Mouse (Mus musculus) stomach, embryonic 16.5 days (tissue): ENCODE results near the gene Hoxc10. TPM values are rescaled to one million over a fixed set of nuclear protein-coding genes. Genes with fewer than 3 reads are reported as not detected.

ENCODE experiments used
- ATAC-seq: fragments of 200-750 bp; cut with Nextera tagmentation; 2 replicates; pipeline ENCODE4 v1.8.0; 2017; ENCODE audit warnings: moderate number of reproducible peaks, moderate TSS enrichment; ENCODE audit not compliant: insufficient read depth, low FRiP score
- H3K27ac ChIP-seq: fragments of 300-500 bp; sonication (generic); 2 replicates; pipeline ENCODE4 v1.5.1; 2014; ENCODE audit warnings: low read length
- H3K27me3 ChIP-seq: fragments of 300-500 bp; sonication (generic); 2 replicates; pipeline ENCODE4 v1.6.1; 2014; ENCODE audit warnings: low read length, control low read depth, mixed read lengths; ENCODE audit not compliant: control insufficient read depth, insufficient read depth
- H3K36me3 ChIP-seq: fragments of 300-500 bp; sonication (generic); 2 replicates; pipeline ENCODE4 v1.6.1; 2014; ENCODE audit warnings: low read length; ENCODE audit not compliant: control insufficient read depth, insufficient read depth
- H3K4me1 ChIP-seq: fragments of 300-500 bp; sonication (generic); 2 replicates; pipeline ENCODE4 v1.6.1; 2014; ENCODE audit warnings: low read length, control low read depth, mixed read lengths; ENCODE audit not compliant: control insufficient read depth, insufficient read depth
- H3K4me2 ChIP-seq: fragments of 300-500 bp; sonication (generic); 2 replicates; pipeline ENCODE4 v1.6.1; 2014; ENCODE audit warnings: low read depth, low read length, mixed read lengths
- H3K4me3 ChIP-seq: fragments of 300-500 bp; sonication (generic); replicated peaks from 2 replicates; pipeline ENCODE4 v1.5.1; 2014; ENCODE audit warnings: mild to moderate bottlenecking, low read length
- H3K9ac ChIP-seq: fragments of 300-500 bp; sonication (generic); 2 replicates; pipeline ENCODE4 v1.6.1; 2014; ENCODE audit warnings: low read length
- H3K9me3 ChIP-seq: fragments of 300-500 bp; sonication (generic); replicated peaks from 2 replicates; pipeline ENCODE4 v1.6.1; 2016; ENCODE audit warnings: low read length, control low read depth; ENCODE audit not compliant: control insufficient read depth
- WGBS: fragments of 180-500 bp; shearing (Covaris S2); extraction: QIAGEN DNeasy Blood & Tissue Kit; methylation state at CpG from one replicate; pipeline ENCODE4 v1.1.7; 2014; 5-methylcytosine and 5-hydroxymethylcytosine counted together
- polyA plus RNA-seq: library from polyadenylated mRNA; unstranded; fragments of >200 nt; fragmentation: Nextera tagmentation; extraction: Ambion mirVana; gene quantifications from 2 replicates; pipeline ENCODE4 v1.2.1, GENCODE M21; 2015

Hoxc10 gene
- polyA plus RNA-seq, 1 experiment from 2014 or later, result 0.06 TPM

DNA sequence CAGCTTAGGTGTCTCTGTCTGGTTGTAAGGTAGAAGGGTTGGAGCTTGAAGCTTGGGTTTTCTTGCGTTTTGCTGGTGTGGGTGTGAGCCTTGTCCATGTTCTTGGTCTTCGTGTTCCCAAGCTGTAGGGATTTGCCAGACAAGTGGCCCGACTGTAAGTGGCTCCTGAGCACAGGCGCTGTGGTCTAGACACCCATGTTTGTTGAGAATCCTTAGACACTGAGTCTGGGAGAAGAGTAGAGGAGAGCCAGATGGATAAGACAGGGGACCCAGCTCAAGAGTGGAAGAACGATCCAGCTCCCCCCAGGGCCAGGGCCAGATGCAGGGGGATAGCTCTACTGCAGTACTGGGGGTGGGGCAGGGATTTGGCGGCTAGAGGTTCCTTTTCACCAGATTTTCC is 6.2 kb downstream of the Hoxc10 start:
- no peaks in the 10 kb centered on the region for H3K9me3 ChIP-seq
- WGBS, result 3% methylated on average over 6 of the region's 6 CpGs
- no peak overlapping the region for H3K27ac ChIP-seq
- H3K4me3 ChIP-seq, result no peak overlapping the region
- H3K9ac ChIP-seq, result no peak overlapping the region
- H3K4me1 ChIP-seq, result 0 out of 2 replicates have a peak, but pooled peaks cover 3% of the 10 kb centered on the region
- peaks cover 90% of the 10 kb centered on the region for H3K27me3 ChIP-seq
- H3K4me2 ChIP-seq, result no peak overlapping the region
- ATAC-seq, result no peak
- H3K36me3 ChIP-seq, result no peaks in the 10 kb centered on the region

DNA sequence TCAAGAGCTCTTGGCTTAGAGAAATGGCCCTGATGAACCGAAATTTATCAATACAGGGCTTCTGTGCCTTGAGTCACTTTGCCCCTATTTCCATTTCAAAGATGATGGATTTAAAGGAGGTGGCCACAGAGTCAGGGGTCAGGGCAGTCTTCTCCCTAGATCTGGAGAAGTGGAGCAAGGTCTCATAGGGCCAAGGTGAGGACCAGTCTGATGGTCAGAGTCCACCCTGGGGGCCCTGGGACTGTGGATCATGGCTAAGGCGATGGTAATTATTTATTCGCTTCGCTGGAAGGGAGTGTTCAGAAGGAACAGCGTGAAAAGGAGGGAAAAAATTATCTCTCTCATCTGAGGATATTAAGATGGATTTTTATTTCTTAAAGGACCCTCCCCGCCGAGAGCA is 8.4 kb downstream of the Hoxc10 start:
- Histone ChIP-seq H3K4me3 (no peak overlapping the region), H3K9me3 (no peaks in the 10 kb centered on the region), H3K27me3 (peaks cover 93% of the 10 kb centered on the region), H3K36me3 (no peaks in the 10 kb centered on the region), H3K4me1 (0 out of 2 replicates have a peak, but pooled peaks cover 3% of the 10 kb centered on the region), H3K4me2 (no peak overlapping the region), H3K27ac (no peak overlapping the region), H3K9ac (no peak overlapping the region)
- ATAC-seq, result no peak
- WGBS, result 7% methylated on average over 7 of the region's 7 CpGs

DNA sequence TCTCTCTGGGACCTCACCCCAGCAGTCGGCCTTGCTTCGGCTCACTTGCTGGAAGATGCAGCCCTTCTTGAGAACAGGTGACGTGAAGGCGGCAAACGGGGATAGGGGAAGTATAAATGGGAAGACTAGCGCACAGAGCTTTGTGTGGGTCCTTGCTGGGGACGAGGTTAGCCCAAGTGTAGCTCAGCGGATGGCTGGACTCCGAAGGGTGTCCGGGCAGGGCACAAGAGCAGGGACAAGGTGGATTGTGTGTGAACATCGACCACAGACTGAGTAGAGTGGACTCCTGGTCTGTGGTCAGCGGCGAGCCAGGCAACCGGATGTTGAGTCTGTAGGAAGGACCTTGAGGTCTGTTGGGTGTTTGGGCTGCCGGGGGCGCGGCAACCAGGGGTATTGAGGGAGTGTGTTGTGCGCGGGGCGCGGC is 9.1 kb downstream of the Hoxc10 start:
- no peak for ATAC-seq
- no peaks in the 10 kb centered on the region for H3K36me3 ChIP-seq
- 2% methylated on average over 21 of the region's 21 CpGs for WGBS
- no peaks in the 10 kb centered on the region for H3K9me3 ChIP-seq
- no peak overlapping the region for H3K9ac ChIP-seq
- H3K27me3 ChIP-seq, result peaks cover 91% of the 10 kb centered on the region
- no peak overlapping the region for H3K4me3 ChIP-seq
- H3K27ac ChIP-seq, result no peak overlapping the region
- H3K4me1 ChIP-seq, result 0 out of 2 replicates have a peak, but pooled peaks cover 3% of the 10 kb centered on the region
- H3K4me2 ChIP-seq, result no peak overlapping the region

DNA sequence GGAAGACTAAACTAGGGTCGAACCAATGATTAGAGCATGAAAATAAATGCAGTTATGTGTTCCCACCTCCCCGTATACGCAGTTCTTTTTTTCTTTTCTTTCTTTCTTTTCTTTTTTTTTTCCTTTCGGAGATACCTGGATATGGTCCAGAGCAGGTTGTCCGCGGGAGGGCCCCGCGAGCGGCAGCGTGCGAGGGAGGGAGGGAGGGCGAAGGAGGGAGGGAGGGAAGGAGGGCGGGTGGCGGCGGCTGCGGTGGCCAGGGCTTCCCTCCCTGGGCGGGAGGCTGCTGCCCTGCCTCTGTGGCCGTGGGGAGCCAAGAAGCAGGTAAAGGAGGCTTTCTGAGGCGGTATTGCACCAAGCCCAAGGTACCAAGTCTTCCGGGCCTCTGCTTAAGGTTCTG is 9.6 kb downstream of the Hoxc10 start, which contains the start of gene Hoxc9:
Gene Hoxc9 (plus strand): TSS at position 269 of the 400 bp plus-strand sequence.
- Histone ChIP-seq H3K9me3 (no peaks in the 10 kb centered on the region), H3K4me3 (peak within 1 kb of the TSS; percentile 25), H3K9ac (no peak within 1 kb of the TSS), H3K4me2 (peak within 1 kb of the TSS; percentile 27; the same call in 1 of the 2 replicates), H3K27me3 (peaks cover 90% of the 10 kb centered on the region), H3K4me1 (0 out of 2 replicates have a peak, but pooled peaks cover 3% of the 10 kb centered on the region), H3K36me3 (no peaks in the 10 kb centered on the region), H3K27ac (no peak within 1 kb of the TSS)
- WGBS, result 2% methylated on average over 20 of the region's 20 CpGs
- ATAC-seq, result no peak

DNA sequence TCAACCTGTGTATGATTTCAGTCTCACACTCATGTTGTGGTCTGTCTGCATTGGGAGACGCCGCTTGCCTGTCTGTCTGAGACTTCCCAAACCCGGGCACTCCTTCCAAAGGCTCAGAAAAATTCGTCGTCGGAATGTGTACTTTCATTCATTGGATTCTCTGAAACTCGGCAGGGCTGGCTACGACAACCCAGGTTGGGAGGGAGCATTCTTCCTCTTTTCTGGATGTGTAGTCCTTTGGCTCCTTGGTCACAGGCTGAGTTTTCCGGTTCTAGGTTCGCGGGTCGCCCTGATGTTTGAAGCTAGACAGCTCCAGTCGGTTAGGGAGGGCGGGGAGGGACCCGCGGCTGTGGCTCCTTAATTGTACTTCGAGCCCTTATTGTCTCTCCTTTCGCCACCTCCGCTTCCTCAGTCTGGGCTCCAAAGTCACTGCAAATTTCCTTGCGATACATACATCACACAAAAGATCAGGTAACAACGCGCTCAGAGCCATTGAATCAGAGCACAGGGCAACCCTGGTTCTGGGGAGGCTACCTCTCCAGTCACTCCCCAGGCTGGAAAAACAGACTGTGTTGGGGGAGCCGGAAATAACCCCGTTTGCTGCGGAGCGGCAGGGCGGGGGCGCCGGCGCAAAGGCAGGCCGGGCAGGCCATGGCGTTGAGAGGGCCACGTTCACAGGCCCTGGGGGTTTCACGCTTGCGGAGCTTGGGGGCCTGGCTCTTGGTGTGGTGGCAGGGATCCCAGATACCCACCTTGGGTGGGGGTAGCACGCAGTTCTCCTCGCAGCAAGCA is 10.2 kb downstream of the Hoxc10 start:
- Histone ChIP-seq H3K4me2 (peak overlapping the region; percentile 27; the same call in 1 of the 2 replicates), H3K27ac (no peak overlapping the region), H3K27me3 (peaks cover 90% of the 10 kb centered on the region), H3K36me3 (no peaks in the 10 kb centered on the region), H3K4me3 (peak overlapping the region; percentile 25), H3K9me3 (no peaks in the 10 kb centered on the region), H3K9ac (no peak overlapping the region), H3K4me1 (0 out of 2 replicates have a peak, but pooled peaks cover 3% of the 10 kb centered on the region)
- ATAC-seq, result no peak
- WGBS, result 1% methylated on average over 37 of the region's 37 CpGs

DNA sequence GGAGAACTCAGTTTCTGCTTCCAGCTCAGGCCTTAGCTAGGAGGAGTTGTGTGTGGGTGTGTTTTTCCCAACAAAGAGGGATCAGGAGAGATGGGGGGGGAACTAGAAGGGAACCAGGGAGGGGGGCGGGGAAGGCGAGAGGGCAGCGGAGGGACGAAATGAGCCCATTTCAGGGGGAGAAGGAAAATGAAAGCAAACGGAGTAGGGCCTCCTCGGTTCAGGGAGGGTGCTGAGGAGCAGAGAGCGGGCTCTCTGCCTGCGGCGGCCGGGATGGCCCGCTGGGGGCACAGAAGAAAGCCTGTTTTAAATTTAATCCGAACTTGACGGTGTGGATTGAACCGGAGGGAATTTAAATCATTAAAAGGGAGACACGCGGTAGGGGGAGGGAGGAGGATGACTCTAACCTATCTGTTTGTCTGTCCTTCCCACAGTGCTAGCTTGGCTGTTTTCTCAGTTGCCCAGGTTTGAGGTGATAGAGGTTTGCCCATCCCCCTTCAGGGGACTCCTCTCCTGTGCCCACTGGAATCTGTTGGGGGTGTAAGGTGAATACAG is 10.9 kb downstream of the Hoxc10 start:
- Histone ChIP-seq H3K9me3 (no peaks in the 10 kb centered on the region), H3K4me3 (peak overlapping the region; percentile 25), H3K4me2 (peak overlapping the region; percentile 27; the same call in 1 of the 2 replicates), H3K27me3 (peaks cover 90% of the 10 kb centered on the region), H3K9ac (no peak overlapping the region), H3K36me3 (no peaks in the 10 kb centered on the region), H3K4me1 (0 out of 2 replicates have a peak, but pooled peaks cover 3% of the 10 kb centered on the region), H3K27ac (no peak overlapping the region)
- ATAC-seq, result no peak
- WGBS, result 5% methylated on average over 16 of the region's 16 CpGs

DNA sequence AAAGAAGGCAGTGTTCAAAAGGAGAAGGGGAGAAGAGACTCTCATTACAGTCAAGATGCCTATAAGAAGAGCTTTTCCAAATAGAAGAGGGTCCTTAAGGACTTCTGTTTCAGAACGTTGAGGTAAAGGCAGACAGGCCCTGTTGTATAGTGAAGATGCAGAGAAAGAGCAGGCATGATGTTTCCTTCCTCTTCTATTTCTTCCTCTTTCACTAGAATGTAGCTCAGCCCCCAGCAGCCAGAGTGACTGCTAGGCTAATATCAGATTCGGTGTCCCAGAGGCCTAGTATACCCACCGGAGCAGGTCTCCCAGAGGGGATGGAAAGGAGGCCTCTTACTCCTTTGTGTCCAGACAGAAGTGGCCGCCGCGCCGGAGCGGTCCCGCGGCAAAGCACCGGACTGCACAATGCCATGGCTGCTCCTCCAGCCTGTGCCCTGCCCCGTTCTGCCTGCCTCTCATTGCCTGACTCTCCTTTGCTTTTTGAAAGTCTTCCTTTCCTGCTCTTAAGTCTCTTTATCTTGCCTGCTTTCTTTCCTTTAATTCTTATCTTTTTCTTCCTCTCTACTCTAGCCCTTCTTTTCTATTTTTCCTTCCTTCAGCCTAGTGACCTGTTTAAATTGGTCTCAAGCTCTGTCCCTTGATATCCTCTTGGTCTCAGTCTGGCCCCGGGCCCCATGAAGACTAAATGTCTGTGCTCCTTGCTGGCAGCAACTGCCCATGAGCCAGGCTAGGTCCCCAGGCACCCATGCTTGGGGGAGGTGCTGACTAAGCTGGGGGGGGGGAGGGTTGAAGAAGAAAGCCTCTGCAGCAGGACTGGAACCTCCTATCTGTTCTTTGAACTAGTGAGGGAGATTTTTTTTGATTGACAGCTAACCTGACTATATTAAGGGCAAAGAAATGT is 12.3 kb downstream of the Hoxc10 start:
- Histone ChIP-seq H3K4me2 (no peak overlapping the region), H3K27me3 (peaks cover 88% of the 10 kb centered on the region), H3K4me3 (no peak overlapping the region), H3K9me3 (no peaks in the 10 kb centered on the region), H3K36me3 (no peaks in the 10 kb centered on the region), H3K9ac (no peak overlapping the region), H3K27ac (no peak overlapping the region), H3K4me1 (0 out of 2 replicates have a peak, but pooled peaks cover 3% of the 10 kb centered on the region)
- WGBS, result 8% methylated on average over 13 of the region's 13 CpGs
- no peak for ATAC-seq

DNA sequence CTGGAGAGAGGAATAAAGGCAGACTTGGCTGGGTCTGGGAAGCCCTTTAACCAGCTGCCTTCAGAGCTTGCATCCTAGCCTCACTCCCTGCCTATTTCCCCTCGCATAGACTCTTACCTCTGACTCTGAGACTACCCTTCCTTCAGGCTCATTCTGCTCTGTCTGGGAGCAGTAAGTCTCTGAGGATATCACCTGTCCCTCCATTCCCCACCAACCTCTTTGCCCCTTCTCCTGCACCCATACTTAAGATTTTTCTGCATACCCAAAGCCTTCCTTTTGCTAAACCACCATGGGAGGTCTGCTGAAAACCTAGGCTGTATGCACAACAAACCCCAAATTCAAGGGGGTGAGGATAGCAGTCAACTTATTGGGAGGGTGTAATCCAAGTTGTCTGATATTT is 13.3 kb downstream of the Hoxc10 start:
- Histone ChIP-seq H3K4me2 (no peak overlapping the region), H3K9me3 (no peaks in the 10 kb centered on the region), H3K9ac (no peak overlapping the region), H3K36me3 (no peaks in the 10 kb centered on the region), H3K4me1 (0 out of 2 replicates have a peak, but pooled peaks cover 3% of the 10 kb centered on the region), H3K27ac (no peak overlapping the region), H3K27me3 (peaks cover 88% of the 10 kb centered on the region), H3K4me3 (no peak overlapping the region)
- WGBS, result 4% methylated on average over 1 of the region's 1 CpGs
- no peak for ATAC-seq
